Mouse (Mus musculus): ENCODE measurements around the gene Gm37240.

- TF ChIP-seq GATA1 (IDR thresholded peaks at IDR 0.05; ENCODE audit: borderline replicate concordance, low read length) = no peak
- no peak for TF ChIP-seq CTCF (IDR thresholded peaks at IDR 0.05; ENCODE audit: low read depth, low read length)
- TF ChIP-seq TAL1 (conservative IDR thresholded peaks at IDR 0.05; ENCODE audit: low read depth, low read length) = no peak
These were observed 1200.4 kb downstream of the Gm37240 start for GRCm38 (mm10) chr3:84686799-84687487.
